Mouse (Mus musculus) ES-CJ7 (cell line): Measurements from ENCODE around the gene Mamdc4.

ENCODE experiments used
- DNase-seq: peaks from one replicate; pipeline ENCODE4 v3.0.0; 2011; ENCODE audit warnings: low read depth, low spot score

The Mamdc4 gene

GRCm38 (mm10) chr2:25582466-25583119 is 7.9 kb upstream of the Mamdc4 start:
- no peak for DNase-seq

GRCm38 (mm10) chr2:25581901-25582301 is 7.3 kb upstream of the Mamdc4 start:
- no peak for DNase-seq

- DNase-seq = peak; percentile 63
Measured at GRCm38 (mm10) chr2:25581294-25581864, 6.7 kb upstream of the Mamdc4 start, which contains the start of gene Ajm1. Ajm1 (minus strand) TSS chr2:25581757.

- no peak for DNase-seq
Measured at GRCm38 (mm10) chr2:25580621-25581101, 6.0 kb upstream of the Mamdc4 start.

GRCm38 (mm10) chr2:25579737-25580460 is 5.3 kb upstream of the Mamdc4 start:
- DNase-seq = peak; percentile 87

GRCm38 (mm10) chr2:25578796-25579736 is 4.4 kb upstream of the Mamdc4 start:
- peak; percentile 34 for DNase-seq

- DNase-seq = peak; percentile 26
Measured at GRCm38 (mm10) chr2:25577951-25578795, 3.5 kb upstream of the Mamdc4 start.

- peak; percentile 38 for DNase-seq
Measured at GRCm38 (mm10) chr2:25576965-25577891, 2.6 kb upstream of the Mamdc4 start.

- DNase-seq = no peak
Measured at GRCm38 (mm10) chr2:25576028-25576850, 1.6 kb upstream of the Mamdc4 start.

GRCm38 (mm10) chr2:25575432-25576027 is 885 bp upstream of the Mamdc4 start:
- peak; percentile 25 for DNase-seq

GRCm38 (mm10) chr2:25574136-25574535 is 509 bp downstream of the Mamdc4 start:
- DNase-seq = no peak

- no peak for DNase-seq
Measured at GRCm38 (mm10) chr2:25573068-25573467, 1.6 kb downstream of the Mamdc4 start.

- no peak for DNase-seq
Measured at GRCm38 (mm10) chr2:25571221-25571620, 3.4 kb downstream of the Mamdc4 start.

GRCm38 (mm10) chr2:25569323-25569722 is 5.3 kb downstream of the Mamdc4 start:
- no peak for DNase-seq

GRCm38 (mm10) chr2:25568473-25569019 is 6.1 kb downstream of the Mamdc4 start:
- DNase-seq = no peak

- DNase-seq = no peak
Measured at GRCm38 (mm10) chr2:25566558-25566957, 8.1 kb downstream of the Mamdc4 start.

GRCm38 (mm10) chr2:25565741-25566140 is 8.9 kb downstream of the Mamdc4 start:
- DNase-seq = no peak

- no peak for DNase-seq
Measured at GRCm38 (mm10) chr2:25561946-25562345, 12.7 kb downstream of the Mamdc4 start.
